Mouse (Mus musculus) olfactory bulb, adult 2 months (tissue): Measurements from ENCODE around the gene Ctnna3.

Source experiments
- CTCF ChIP-seq: fragments of 200-500 bp; IDR thresholded peaks from 2 replicates; pipeline ENCODE4 v1.5.1; 2012; ENCODE audit warnings: low read depth, mild to moderate bottlenecking, low read length, moderate library complexity; ENCODE audit not compliant: insufficient read depth
- POLR2A ChIP-seq: fragments of 200-500 bp; IDR thresholded peaks from 2 replicates; pipeline ENCODE4 v1.6.1; 2012; ENCODE audit warnings: mild to moderate bottlenecking, low read depth, low read length, moderate library complexity; ENCODE audit not compliant: insufficient read depth

DNA sequence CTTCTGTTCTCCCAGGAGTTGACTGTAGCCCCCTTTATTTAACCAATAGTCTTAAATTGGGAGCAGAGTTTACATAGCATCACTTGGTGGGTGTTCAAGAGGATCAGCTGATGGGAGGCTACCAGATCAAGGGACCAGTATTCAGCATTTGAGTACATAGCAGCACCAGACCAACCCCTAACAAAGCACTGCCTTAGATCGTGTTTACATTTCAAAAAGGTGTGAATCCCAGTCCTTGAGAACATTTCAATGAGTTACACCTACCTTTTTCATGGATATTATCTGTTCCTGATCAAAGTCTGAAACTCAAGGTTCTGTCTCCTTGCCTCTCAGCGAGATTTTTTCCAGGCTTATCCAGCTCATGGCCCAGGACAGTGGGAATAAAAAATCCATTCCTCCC is 1306.7 kb downstream of the Ctnna3 start:
- no peak for TF ChIP-seq CTCF
- TF ChIP-seq POLR2A = no peak
